Mouse (Mus musculus) megakaryocyte-erythroid progenitor cell, adult 5 weeks (primary cell): Measurements from ENCODE around the gene A730015C16Rik. TPM values are rescaled to one million over a fixed set of nuclear protein-coding genes. Genes with fewer than 3 reads are reported as not detected.

Experiments
- polyA plus RNA-seq: library from polyadenylated mRNA; stranded (reverse); fragments of >175 nt; gene quantifications from 2 replicates; pipeline ENCODE4 v1.2.3, GENCODE M21; 2012

Gene A730015C16Rik
- 0.25 and 0.47 TPM in 2 replicates for polyA plus RNA-seq

GRCm38 (mm10) chr4:108848505-108848848 lies at the start of gene A730015C16Rik:
TSS of gene A730015C16Rik (minus strand) at chr4:108848619.

GRCm38 (mm10) chr4:108878963-108879822 lies 30.8 kb upstream of the A730015C16Rik start, which contains the start of gene Rab3b:
TSS of gene Rab3b (plus strand) at chr4:108879063.

GRCm38 (mm10) chr4:108847715-108848504 lies 509 bp downstream of the A730015C16Rik start, which contains the start of gene Kti12:
TSS of gene Kti12 (plus strand) at chr4:108847785.

GRCm38 (mm10) chr4:108834115-108834970 lies 14.1 kb downstream of the A730015C16Rik start, which contains the start of gene Txndc12:
TSS of gene Txndc12 (plus strand) at chr4:108834601.

GRCm38 (mm10) chr4:108832916-108833827 lies 15.2 kb downstream of the A730015C16Rik start, which contains the start of gene Btf3l4:
TSS of gene Btf3l4 (minus strand) at chr4:108833614.

Other genes starting within 250 kb of the A730015C16Rik start
- gene Cc2d1b, start 228.7 kb downstream of the A730015C16Rik start, polyA plus RNA-seq: 91.3 and 120 TPM in 2 replicates
- not detected in 2 replicates for gene 3110021N24Rik, start 129.0 kb downstream of the A730015C16Rik start, polyA plus RNA-seq
- gene Zfyve9, start 67.8 kb downstream of the A730015C16Rik start, polyA plus RNA-seq: 0.03 and 0.05 TPM in 2 replicates
- gene Btf3l4, start 15.0 kb downstream of the A730015C16Rik start, polyA plus RNA-seq: 7.1 and 8.3 TPM in 2 replicates
- gene Txndc12, start 14.0 kb downstream of the A730015C16Rik start, polyA plus RNA-seq: 12.2 and 17.6 TPM in 2 replicates
- 72.4 and 73.7 TPM in 2 replicates for gene Kti12, start 834 bp downstream of the A730015C16Rik start, polyA plus RNA-seq
- gene Rab3b, start 30.4 kb upstream of the A730015C16Rik start, polyA plus RNA-seq: 0.06 TPM in 1 of 2 replicates, not detected in the other
- 24.6 and 28.8 TPM in 2 replicates for gene Nrd1, start 152.0 kb upstream of the A730015C16Rik start, polyA plus RNA-seq